Mouse (Mus musculus): ENCODE data around the gene Gm4756. TPM values are rescaled to one million over a fixed set of nuclear protein-coding genes. Genes with fewer than 3 reads are reported as not detected.
A peak's percentile ranks its signal among the peaks of the same experiment; 100 is the strongest.

Gm4756 gene
- polyA plus RNA-seq, 1 experiment from 2014 or later, result not detected

- Histone ChIP-seq H3K9me3 (no peaks in the 10 kb centered on the region), H3K27me3 (no peaks in the 10 kb centered on the region), H3K9ac (replicated peaks) (no peak overlapping the region), H3K27ac (replicated peaks) (no peak overlapping the region), H3K4me1 (peaks cover 8% of the 10 kb centered on the region; the same call in 1 of the 2 replicates), H3K4me2 (replicated peaks) (no peak overlapping the region), H3K36me3 (0 out of 2 replicates have a peak, but pooled peaks cover 8% of the 10 kb centered on the region), H3K4me3 (no peak overlapping the region)
- 94% methylated on average over 10 of the region's 10 CpGs for WGBS
- ATAC-seq (ENCODE audit: low FRiP score, low read depth), result no peak
Measured at GRCm38 (mm10) chr12:72538571-72538970, 110.9 kb downstream of the Gm4756 start.

- under 1% methylated on average over 45 of the region's 45 CpGs for WGBS
- Histone ChIP-seq H3K4me3 (peak within 1 kb of the TSS; percentile 64), H3K4me1 (peaks cover 8% of the 10 kb centered on the region; the same call in 1 of the 2 replicates), H3K27ac (replicated peaks) (peak within 1 kb of the TSS; percentile 54), H3K9ac (replicated peaks) (peak within 1 kb of the TSS; percentile 61), H3K9me3 (no peaks in the 10 kb centered on the region), H3K4me2 (replicated peaks) (peak within 1 kb of the TSS; percentile 65), H3K36me3 (no peaks in the 10 kb centered on the region), H3K27me3 (no peaks in the 10 kb centered on the region)
- ATAC-seq (ENCODE audit: low FRiP score, low read depth), result peak; percentile 100
Measured at GRCm38 (mm10) chr12:72536021-72536597, 113.4 kb downstream of the Gm4756 start, which contains the start of gene Pcnx4. TSS of gene Pcnx4 (plus strand) at chr12:72536383.

GRCm38 (mm10) chr12:72535599-72535998 lies 113.9 kb downstream of the Gm4756 start:
- Histone ChIP-seq H3K9me3 (no peaks in the 10 kb centered on the region), H3K4me3 (peak overlapping the region; percentile 64), H3K4me1 (peaks cover 8% of the 10 kb centered on the region; the same call in 1 of the 2 replicates), H3K36me3 (no peaks in the 10 kb centered on the region), H3K4me2 (replicated peaks) (peak overlapping the region; percentile 65), H3K9ac (replicated peaks) (peak overlapping the region; percentile 61), H3K27ac (replicated peaks) (peak overlapping the region; percentile 54), H3K27me3 (no peaks in the 10 kb centered on the region)
- ATAC-seq (ENCODE audit: low FRiP score, low read depth), result no peak; the same call in 1 of the 2 replicates
- WGBS, result 46% methylated on average over 3 of the region's 3 CpGs

DNA sequence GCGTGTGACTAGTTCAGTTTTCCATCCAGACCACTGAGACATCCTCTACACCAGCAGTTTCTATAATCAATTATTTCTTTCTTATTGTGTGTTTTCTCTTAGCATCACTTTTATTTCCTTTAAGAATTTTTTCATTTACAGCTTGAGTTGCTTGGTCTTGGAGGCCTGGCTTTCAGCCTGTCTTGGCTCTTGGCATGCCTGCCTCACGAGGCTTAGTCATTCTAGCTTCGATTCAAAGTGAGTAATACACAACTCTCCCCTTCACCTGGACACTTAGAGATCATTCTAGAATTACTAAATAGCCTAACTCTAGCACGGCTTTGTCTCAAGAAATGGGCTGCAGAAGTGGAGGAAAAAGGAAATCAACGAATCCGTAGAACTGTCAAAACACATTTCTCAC lies 115.5 kb downstream of the Gm4756 start:
- no peak for ATAC-seq (ENCODE audit: low FRiP score, low read depth)
- Histone ChIP-seq H3K27me3 (no peaks in the 10 kb centered on the region), H3K9me3 (no peaks in the 10 kb centered on the region), H3K4me2 (replicated peaks) (no peak overlapping the region), H3K4me3 (no peak overlapping the region), H3K36me3 (no peaks in the 10 kb centered on the region), H3K27ac (replicated peaks) (no peak overlapping the region), H3K4me1 (peaks cover 8% of the 10 kb centered on the region; the same call in 1 of the 2 replicates), H3K9ac (replicated peaks) (no peak overlapping the region)
- WGBS, result 93% methylated on average over 6 of the region's 6 CpGs

GRCm38 (mm10) chr12:72532303-72532702 lies 117.2 kb downstream of the Gm4756 start:
- Histone ChIP-seq H3K4me3 (no peak overlapping the region), H3K4me2 (replicated peaks) (no peak overlapping the region), H3K36me3 (no peaks in the 10 kb centered on the region), H3K9ac (replicated peaks) (no peak overlapping the region), H3K27ac (replicated peaks) (no peak overlapping the region), H3K4me1 (peaks cover 8% of the 10 kb centered on the region; the same call in 1 of the 2 replicates), H3K27me3 (no peaks in the 10 kb centered on the region), H3K9me3 (no peaks in the 10 kb centered on the region)
- ATAC-seq (ENCODE audit: low FRiP score, low read depth), result no peak
- WGBS, result 82% methylated on average over 7 of the region's 7 CpGs

Other genes starting within 250 kb of the Gm4756 start
- gene Rtn1, start 240.6 kb downstream of the Gm4756 start, polyA plus RNA-seq (2016; fragmentation: Nextera tagmentation; extraction: Ambion mirVana), result 659 and 730 TPM in 2 replicates
- gene Lrrc9, start 207.8 kb downstream of the Gm4756 start, polyA plus RNA-seq (2016; fragmentation: Nextera tagmentation; extraction: Ambion mirVana), result 2.9 and 3.1 TPM in 2 replicates
- gene Pcnx4, start 113.3 kb downstream of the Gm4756 start, polyA plus RNA-seq (2016; fragmentation: Nextera tagmentation; extraction: Ambion mirVana), result 17.6 and 18.6 TPM in 2 replicates
- gene Dhrs7, start 15.2 kb upstream of the Gm4756 start, polyA plus RNA-seq (2016; fragmentation: Nextera tagmentation; extraction: Ambion mirVana), result 9.1 and 10.5 TPM in 2 replicates
- gene Ppm1a, start 107.8 kb upstream of the Gm4756 start, polyA plus RNA-seq (2016; fragmentation: Nextera tagmentation; extraction: Ambion mirVana), result 84.1 and 94.4 TPM in 2 replicates

Measured in midbrain, embryonic 12.5 days (tissue).